Mouse (Mus musculus): Measurements from ENCODE around the gene Zfp457. TPM values are rescaled to one million over a fixed set of nuclear protein-coding genes. Genes with fewer than 3 reads are reported as not detected.
A peak's percentile ranks its signal among the peaks of the same experiment; 100 is the strongest.
"Not testable (repeated sequence)": the region's sequence is repeated elsewhere in the genome, so short reads cannot be mapped to it uniquely, and the experiment has no call there.

Gene Zfp457
- polyA plus RNA-seq, 1 experiment = 0.10 TPM

GRCm38 (mm10) chr13:67332019-67332724 lies 25.9 kb upstream of the Zfp457 start, which contains the start of gene Zfp595:
Gene Zfp595, minus strand, starts transcription at chr13:67332570.
- TF ChIP-seq POLR2A (IDR thresholded peaks at IDR 0.05; ENCODE audit: insufficient read length, low read depth) (no peak), TCF3 (IDR thresholded peaks at IDR 0.05; ENCODE audit: insufficient read length, low read depth) (no peak), REST (IDR thresholded peaks at IDR 0.05; ENCODE audit: insufficient read depth, insufficient read length) (no peak), SRF (IDR thresholded peaks at IDR 0.05; ENCODE audit: control insufficient read depth, insufficient read length, low read depth) (peak; percentile 17), MYOG (IDR thresholded peaks at IDR 0.05; ENCODE audit: control insufficient read depth in 1 of 3, insufficient read depth in 1 of 3, insufficient read length in 2 of 3, low read depth in 2 of 3) (no peak), MYOD1 (IDR thresholded peaks at IDR 0.05; ENCODE audit: control insufficient read depth in 1 of 3, insufficient read length in 2 of 3, low read depth in 2 of 3) (no peak), MAX (IDR thresholded peaks at IDR 0.05; ENCODE audit: low read depth) (no peak), CEBPB (IDR thresholded peaks at IDR 0.05; ENCODE audit: insufficient read depth, poor library complexity, severe bottlenecking) (no peak), TCF12 (IDR thresholded peaks at IDR 0.05; ENCODE audit: insufficient read depth, poor library complexity, severe bottlenecking) (no peak)
- no peaks in the 10 kb centered on the region for H3K79me2 ChIP-seq (ENCODE audit: control insufficient read depth, insufficient read depth)

GRCm38 (mm10) chr13:67306718-67307117 lies 433 bp upstream of the Zfp457 start:
- H3K36me3 ChIP-seq (ENCODE audit: control insufficient read depth, insufficient read depth) = no peaks in the 10 kb centered on the region
- H3ac ChIP-seq (ENCODE audit: control insufficient read depth, insufficient read length) = peak overlapping the region; percentile 20
- H3K79me2 ChIP-seq (ENCODE audit: control insufficient read depth, insufficient read depth) = no peaks in the 10 kb centered on the region
- no peak for TF ChIP-seq POLR2AphosphoS2 (IDR thresholded peaks at IDR 0.05; ENCODE audit: insufficient read length, low read depth)
- TF ChIP-seq CEBPB (IDR thresholded peaks at IDR 0.05; ENCODE audit: insufficient read depth, poor library complexity, severe bottlenecking) = no peak
- TF ChIP-seq POLR2A (IDR thresholded peaks at IDR 0.05; ENCODE audit: insufficient read length, low read depth) = no peak
- no peak for TF ChIP-seq REST (IDR thresholded peaks at IDR 0.05; ENCODE audit: insufficient read depth, insufficient read length)
- no peak for TF ChIP-seq MAX (IDR thresholded peaks at IDR 0.05; ENCODE audit: low read depth)
- TF ChIP-seq TCF3 (IDR thresholded peaks at IDR 0.05; ENCODE audit: insufficient read length, low read depth) = no peak
- no peak for TF ChIP-seq MYOD1 (IDR thresholded peaks at IDR 0.05; ENCODE audit: control insufficient read depth in 1 of 3, insufficient read length in 2 of 3, low read depth in 2 of 3)
- TF ChIP-seq SRF (IDR thresholded peaks at IDR 0.05; ENCODE audit: control insufficient read depth, insufficient read length, low read depth) = no peak
- TF ChIP-seq E2F4 (IDR thresholded peaks at IDR 0.05; ENCODE audit: insufficient read depth) = no peak
- no peak for TF ChIP-seq TCF12 (IDR thresholded peaks at IDR 0.05; ENCODE audit: insufficient read depth, poor library complexity, severe bottlenecking)
- H3K4me3 ChIP-seq = peak overlapping the region; percentile 38
- H3K4me2 ChIP-seq (ENCODE audit: low read depth) = peak overlapping the region; percentile 90
- H3K27me3 ChIP-seq (ENCODE audit: control insufficient read depth, insufficient read depth, insufficient read length) = no peaks in the 10 kb centered on the region

More at GRCm38 (mm10) chr13:67332019-67332724, 25.9 kb upstream of the Zfp457 start, which contains the start of gene Zfp595:
- peak within 1 kb of the TSS; percentile 28 for H3K4me3 ChIP-seq
- H3ac ChIP-seq (ENCODE audit: control insufficient read depth, insufficient read length) = no peak within 1 kb of the TSS
- peak within 1 kb of the TSS; percentile 84 for H3K4me2 ChIP-seq (ENCODE audit: low read depth)
- H3K27me3 ChIP-seq (ENCODE audit: control insufficient read depth, insufficient read depth, insufficient read length) = no peaks in the 10 kb centered on the region
- H3K36me3 ChIP-seq (ENCODE audit: control insufficient read depth, insufficient read depth) = no peaks in the 10 kb centered on the region

- TF ChIP-seq CEBPB (IDR thresholded peaks at IDR 0.05; ENCODE audit: insufficient read depth, poor library complexity, severe bottlenecking) (no peak), MAX (IDR thresholded peaks at IDR 0.05; ENCODE audit: low read depth) (no peak), POLR2A (IDR thresholded peaks at IDR 0.05; ENCODE audit: insufficient read length, low read depth) (no peak), E2F4 (IDR thresholded peaks at IDR 0.05; ENCODE audit: insufficient read depth) (no peak), POLR2AphosphoS2 (IDR thresholded peaks at IDR 0.05; ENCODE audit: insufficient read length, low read depth) (no peak), TCF12 (IDR thresholded peaks at IDR 0.05; ENCODE audit: insufficient read depth, poor library complexity, severe bottlenecking) (no peak), MYOG (IDR thresholded peaks at IDR 0.05; ENCODE audit: control insufficient read depth in 1 of 3, insufficient read depth in 1 of 3, insufficient read length in 2 of 3, low read depth in 2 of 3) (no peak), REST (IDR thresholded peaks at IDR 0.05; ENCODE audit: insufficient read depth, insufficient read length) (no peak)
- no peaks in the 10 kb centered on the region for H3K36me3 ChIP-seq (ENCODE audit: control insufficient read depth, insufficient read depth)
- H3K4me3 ChIP-seq = no peak within 1 kb of the TSS
Observed at GRCm38 (mm10) chr13:67278314-67278713, 28.0 kb downstream of the Zfp457 start, which contains the start of gene Zfp458. Gene Zfp458, minus strand, starts transcription at chr13:67278466.

GRCm38 (mm10) chr13:67269383-67270065 lies 36.8 kb downstream of the Zfp457 start:
- H3K36me3 ChIP-seq (ENCODE audit: control insufficient read depth, insufficient read depth); H3K79me2 ChIP-seq (ENCODE audit: control insufficient read depth, insufficient read depth); H3K27me3 ChIP-seq (ENCODE audit: control insufficient read depth, insufficient read depth, insufficient read length): not testable (repeated sequence)
- Histone ChIP-seq H3K4me2 (ENCODE audit: low read depth) (peak overlapping the region; percentile 92), H3ac (ENCODE audit: control insufficient read depth, insufficient read length) (peak overlapping the region; percentile 33), H3K4me3 (peak overlapping the region; percentile 51)

More at GRCm38 (mm10) chr13:67278314-67278713, 28.0 kb downstream of the Zfp457 start, which contains the start of gene Zfp458:
- no peak within 1 kb of the TSS for H3ac ChIP-seq (ENCODE audit: control insufficient read depth, insufficient read length)
- H3K4me2 ChIP-seq (ENCODE audit: low read depth) = no peak within 1 kb of the TSS
- H3K27me3 ChIP-seq (ENCODE audit: control insufficient read depth, insufficient read depth, insufficient read length) = no peaks in the 10 kb centered on the region
- no peaks in the 10 kb centered on the region for H3K79me2 ChIP-seq (ENCODE audit: control insufficient read depth, insufficient read depth)

Data from myocyte (in vitro differentiated cells).